In genomic region chr10:112271803-112272165, GRCm38 (mm10) we compare ENCODE assay signal across 8 mouse cellular contexts. TPM values are rescaled to one million over a fixed set of nuclear protein-coding genes. Genes with fewer than 3 reads are reported as not detected.
DNase-seq lines count a peak whose midpoint lies in the region; ATAC-seq lines count a peak whose summit lies in the region.

No protein-coding gene starts in this region.

- H3K27me3 ChIP-seq in hindbrain, embryonic 16.5 days (replicated peaks; ENCODE audit: control insufficient read depth, insufficient read depth, low read length): peaks cover 3% of the 10 kb centered on the region; the same call in 1 of the 2 replicates
- H3K27me3 ChIP-seq in midbrain, embryonic 10.5 days (ENCODE audit: low read depth, poor library complexity, severe bottlenecking): peaks cover 52% of the 10 kb centered on the region

- peak overlapping the region; percentile 52 for H3K4me3 ChIP-seq in hindbrain, embryonic 16.5 days (ENCODE audit: low read length)
- peak overlapping the region; percentile 72 for H3K4me3 ChIP-seq in midbrain, embryonic 10.5 days

- H3K36me3 ChIP-seq in hindbrain, embryonic 16.5 days (ENCODE audit: control insufficient read depth, insufficient read depth, low read length): no peaks in the 10 kb centered on the region
- H3K36me3 ChIP-seq in midbrain, embryonic 10.5 days: no peaks in the 10 kb centered on the region

- DNase-seq in adrenal gland, postnatal 25 days: peak; percentile 10
- DNase-seq in adrenal gland, adult 8-10 months: no peak
- DNase-seq in ovary, postnatal 36 days (ENCODE audit: low spot score): peak; percentile 3
- no peak for DNase-seq in ovary, postnatal 14 days (ENCODE audit: low spot score)
- DNase-seq in midbrain, embryonic 10.5 days (ENCODE audit: low spot score): peak; percentile 62
- no peak for DNase-seq in adipocyte (ENCODE audit: low spot score)
- DNase-seq in cerebellum, adult 9-10 months: no peak

- peak overlapping the region; percentile 66 for H3K9ac ChIP-seq in hindbrain, embryonic 16.5 days (ENCODE audit: low read depth, low read length)

- no peak overlapping the region for H3K27ac ChIP-seq in hindbrain, embryonic 16.5 days (ENCODE audit: low read depth, low read length)
- peak overlapping the region; percentile 73 for H3K27ac ChIP-seq in midbrain, embryonic 10.5 days (replicated peaks)

- peaks cover 8% of the 10 kb centered on the region for H3K4me1 ChIP-seq in hindbrain, embryonic 16.5 days (ENCODE audit: control insufficient read depth, insufficient read depth, low read depth, low read length)
- peaks cover 26% of the 10 kb centered on the region for H3K4me1 ChIP-seq in midbrain, embryonic 10.5 days

- H3K9me3 ChIP-seq in hindbrain, embryonic 16.5 days (ENCODE audit: control insufficient read depth, low read length): no peaks in the 10 kb centered on the region
- H3K9me3 ChIP-seq in midbrain, embryonic 10.5 days (replicated peaks): no peaks in the 10 kb centered on the region

- ATAC-seq in hindbrain, embryonic 16.5 days: 0 out of 2 replicates have a peak, but pooled peaks have one; percentile 35

- 1% methylated on average over 30 of the region's 36 CpGs for WGBS in hindbrain, embryonic 16.5 days
- WGBS in midbrain, embryonic 10.5 days: under 1% methylated on average over 36 of the region's 36 CpGs

- H3K4me2 ChIP-seq in hindbrain, embryonic 16.5 days (ENCODE audit: low read length): peak overlapping the region; percentile 81

RNA-seq across cellular contexts. Expression of gene Kcnc2, which starts 0.9 kb away (rescaled TPM):
- 0.39 TPM in 1 of 2 replicates, not detected in the other for total RNA-seq in adrenal gland, postnatal 25 days (2021)
- under 1 TPM in 3 of 4 experiments, not detected in 1; 0.09 to 0.35 (median 0.10) TPM for total RNA-seq in adrenal gland, adult 8-10 months (2022)
- polyA plus RNA-seq in hindbrain, embryonic 16.5 days (2015; fragmentation: Nextera tagmentation; extraction: Ambion mirVana): 7.5 and 8.1 TPM in 2 replicates
- 1.0 and 2.6 TPM in 2 replicates for polyA plus RNA-seq in midbrain, embryonic 10.5 days (2016; fragmentation: Nextera tagmentation; extraction: Ambion mirVana)

Comparison
In these comparisons a context has a peak if more than half of its experiments do, and no peak if none do; other contexts are left out.
1. DNase-seq: peak in adrenal gland, postnatal 25 days (single experiment), ovary, postnatal 36 days (single experiment) and midbrain, embryonic 10.5 days (single experiment); none in adrenal gland, adult 8-10 months (single experiment), ovary, postnatal 14 days (single experiment), adipocyte (single experiment) and cerebellum, adult 9-10 months (single experiment).